Mouse (Mus musculus) forebrain, embryonic 11.5 days (tissue): ENCODE results near the gene Tor2a. TPM values are rescaled to one million over a fixed set of nuclear protein-coding genes. Genes with fewer than 3 reads are reported as not detected.

ENCODE experiments used
- ATAC-seq: fragments of 200-750 bp; cut with Nextera tagmentation; replicated peaks from 2 replicates; pipeline ENCODE4 v1.8.0; 2017; ENCODE audit warnings: moderate TSS enrichment; ENCODE audit not compliant: low FRiP score
- DNase-seq: peaks from one replicate; pipeline ENCODE4 v3.0.0-alpha.2; 2017; ENCODE audit warnings: low spot score
- H3K27ac ChIP-seq: fragments of 300-500 bp; sonication (generic); 2 replicates; pipeline ENCODE4 v1.5.1; 2014; ENCODE audit warnings: low read depth, low read length
- H3K27me3 ChIP-seq: fragments of 300-500 bp; sonication (generic); 2 replicates; pipeline ENCODE4 v1.6.1; 2014; ENCODE audit warnings: mild to moderate bottlenecking, low read length, mixed read lengths; ENCODE audit not compliant: control insufficient read depth, insufficient read depth
- H3K36me3 ChIP-seq: fragments of 300-500 bp; sonication (generic); 2 replicates; pipeline ENCODE4 v1.6.1; 2014; ENCODE audit warnings: mild to moderate bottlenecking, low read length, moderate library complexity, mixed read lengths; ENCODE audit not compliant: control insufficient read depth, insufficient read depth
- H3K4me1 ChIP-seq: fragments of 300-500 bp; sonication (generic); replicated peaks from 2 replicates; pipeline ENCODE4 v1.6.1; 2014; ENCODE audit warnings: low read length, mixed read lengths; ENCODE audit not compliant: control insufficient read depth, insufficient read depth
- H3K4me2 ChIP-seq: fragments of 300-500 bp; sonication (generic); 2 replicates; pipeline ENCODE4 v1.6.1; 2014; ENCODE audit warnings: low read depth, mild to moderate bottlenecking, low read length, moderate library complexity, mixed read lengths; ENCODE audit not compliant: severe bottlenecking
- H3K4me3 ChIP-seq: fragments of 300-500 bp; sonication (generic); 2 replicates; pipeline ENCODE4 v1.5.1; 2014; ENCODE audit warnings: low read depth, low read length
- H3K9ac ChIP-seq: fragments of 300-500 bp; sonication (generic); 2 replicates; pipeline ENCODE4 v1.6.1; 2014; ENCODE audit warnings: low read length
- H3K9me3 ChIP-seq: fragments of 300-500 bp; sonication (generic); 2 replicates; pipeline ENCODE4 v1.6.1; 2016; ENCODE audit warnings: low read length, mixed read lengths; ENCODE audit not compliant: control insufficient read depth
- WGBS: fragments of 180-500 bp; shearing (Covaris S2); extraction: QIAGEN DNeasy Blood & Tissue Kit; methylation state at CpG from one replicate; pipeline ENCODE4 v1.1.7; 2014; 5-methylcytosine and 5-hydroxymethylcytosine counted together
- polyA plus RNA-seq: library from polyadenylated mRNA; unstranded; fragments of >200 nt; fragmentation: Nextera tagmentation; extraction: Ambion mirVana; gene quantifications from 2 replicates; pipeline ENCODE4 v1.2.1, GENCODE M21; 2014

Gene Tor2a
- 56.8 and 68.3 TPM in 2 replicates for polyA plus RNA-seq

GRCm38 (mm10) chr2:32757056-32757845, at the start of gene Tor2a:
Gene Tor2a (plus strand): TSS chr2:32757234.
- peak within 1 kb of the TSS; percentile 88 for H3K9ac ChIP-seq
- 0 out of 2 replicates have a peak, but pooled peaks cover 2% of the 10 kb centered on the region for H3K4me1 ChIP-seq
- H3K27me3 ChIP-seq: no peaks in the 10 kb centered on the region
- peak within 1 kb of the TSS; percentile 70 for H3K4me3 ChIP-seq
- peak; percentile 90 for ATAC-seq
- H3K9me3 ChIP-seq: no peaks in the 10 kb centered on the region
- H3K36me3 ChIP-seq: no peaks in the 10 kb centered on the region; the same call in 1 of the 2 replicates
- peak within 1 kb of the TSS; percentile 74 for H3K27ac ChIP-seq
- H3K4me2 ChIP-seq: peak within 1 kb of the TSS; percentile 58
- DNase-seq: peak; percentile 98
- under 1% methylated on average over 66 of the region's 66 CpGs for WGBS

GRCm38 (mm10) chr2:32708643-32709042, 48.4 kb upstream of the Tor2a start:
- DNase-seq (peak; percentile 88), ATAC-seq (no peak)
- no peak overlapping the region for H3K4me3 ChIP-seq
- H3K36me3 ChIP-seq: peaks cover 28% of the 10 kb centered on the region; the same call in 1 of the 2 replicates
- H3K4me1 ChIP-seq: peaks cover 4% of the 10 kb centered on the region
- no peak overlapping the region for H3K27ac ChIP-seq
- no peaks in the 10 kb centered on the region for H3K9me3 ChIP-seq
- no peaks in the 10 kb centered on the region for H3K27me3 ChIP-seq
- H3K9ac ChIP-seq: no peak overlapping the region
- WGBS: 49% methylated on average over 3 of the region's 3 CpGs
- H3K4me2 ChIP-seq: no peak overlapping the region

- ATAC-seq (no peak), DNase-seq (no peak)
- Histone ChIP-seq H3K9ac (no peak overlapping the region), H3K27me3 (no peaks in the 10 kb centered on the region), H3K4me3 (no peak overlapping the region), H3K4me1 (peaks cover 4% of the 10 kb centered on the region), H3K27ac (no peak overlapping the region), H3K9me3 (no peaks in the 10 kb centered on the region), H3K36me3 (peaks cover 28% of the 10 kb centered on the region; the same call in 1 of the 2 replicates), H3K4me2 (no peak overlapping the region)
- WGBS: 94% methylated on average over 20 of the region's 20 CpGs
Observed at GRCm38 (mm10) chr2:32709521-32710137, 47.4 kb upstream of the Tor2a start.

- Histone ChIP-seq H3K4me1 (peaks cover 4% of the 10 kb centered on the region), H3K9me3 (no peaks in the 10 kb centered on the region), H3K36me3 (peaks cover 28% of the 10 kb centered on the region; the same call in 1 of the 2 replicates), H3K4me3 (no peak overlapping the region), H3K27me3 (no peaks in the 10 kb centered on the region), H3K27ac (no peak overlapping the region), H3K9ac (no peak overlapping the region), H3K4me2 (no peak overlapping the region)
- 86% methylated on average over 5 of the region's 5 CpGs for WGBS
- ATAC-seq (no peak), DNase-seq (no peak)
Observed at GRCm38 (mm10) chr2:32710425-32710824, 46.6 kb upstream of the Tor2a start.

GRCm38 (mm10) chr2:32711301-32712056, 45.6 kb upstream of the Tor2a start:
- no peak for ATAC-seq
- no peak overlapping the region for H3K27ac ChIP-seq
- DNase-seq: no peak
- H3K4me1 ChIP-seq: peaks cover 4% of the 10 kb centered on the region
- H3K36me3 ChIP-seq: peaks cover 22% of the 10 kb centered on the region; the same call in 1 of the 2 replicates
- peak overlapping the region; percentile 91 for H3K4me3 ChIP-seq
- H3K27me3 ChIP-seq: no peaks in the 10 kb centered on the region
- peak overlapping the region; percentile 71 for H3K9ac ChIP-seq
- peak overlapping the region; percentile 67 for H3K4me2 ChIP-seq
- 33% methylated on average over 9 of the region's 9 CpGs for WGBS
- H3K9me3 ChIP-seq: no peaks in the 10 kb centered on the region

- peak overlapping the region; percentile 91 for H3K4me3 ChIP-seq
- peaks cover 19% of the 10 kb centered on the region; the same call in 1 of the 2 replicates for H3K36me3 ChIP-seq
- under 1% methylated on average over 41 of the region's 41 CpGs for WGBS
- peak overlapping the region; percentile 71 for H3K9ac ChIP-seq
- ATAC-seq (peak; percentile 48), DNase-seq (peak; percentile 80)
- peak overlapping the region; percentile 67 for H3K4me2 ChIP-seq
- H3K27me3 ChIP-seq: no peaks in the 10 kb centered on the region
- H3K4me1 ChIP-seq: peaks cover 4% of the 10 kb centered on the region
- peak overlapping the region; percentile 37; the same call in 1 of the 2 replicates for H3K27ac ChIP-seq
- H3K9me3 ChIP-seq: no peaks in the 10 kb centered on the region
Observed at GRCm38 (mm10) chr2:32712108-32712551, 44.9 kb upstream of the Tor2a start.

- DNase-seq: peak; percentile 98
- peaks cover 4% of the 10 kb centered on the region for H3K4me1 ChIP-seq
- peak overlapping the region; percentile 67 for H3K4me2 ChIP-seq
- peak overlapping the region; percentile 93 for H3K27ac ChIP-seq
- peaks cover 19% of the 10 kb centered on the region; the same call in 1 of the 2 replicates for H3K36me3 ChIP-seq
- WGBS: under 1% methylated on average over 40 of the region's 44 CpGs
- H3K4me3 ChIP-seq: peak overlapping the region; percentile 91
- peak; percentile 88 for ATAC-seq
- no peaks in the 10 kb centered on the region for H3K9me3 ChIP-seq
- peak overlapping the region; percentile 71 for H3K9ac ChIP-seq
- H3K27me3 ChIP-seq: no peaks in the 10 kb centered on the region
Observed at GRCm38 (mm10) chr2:32712586-32712933, 44.5 kb upstream of the Tor2a start.
